Mouse (Mus musculus): ENCODE measurements around the gene Fgf2.

GRCm38 (mm10) chr3:37342811-37343210, 5.3 kb upstream of the Fgf2 start:
- TF ChIP-seq POLR2A (IDR thresholded peaks at IDR 0.05; ENCODE audit: borderline replicate concordance, insufficient read depth, low read length): no peak
- no peak for TF ChIP-seq CTCF (IDR thresholded peaks at IDR 0.05; ENCODE audit: borderline replicate concordance, insufficient read depth, low read depth, low read length)
